Mouse (Mus musculus) midbrain, postnatal 0 days (tissue): ENCODE measurements around the gene Sorbs1. TPM values are rescaled to one million over a fixed set of nuclear protein-coding genes. Genes with fewer than 3 reads are reported as not detected.

Experiments used
- ATAC-seq: fragments of 200-750 bp; cut with Nextera tagmentation; 2 replicates; pipeline ENCODE4 v1.8.0; 2017; ENCODE audit warnings: moderate number of reproducible peaks, mild to moderate bottlenecking, moderate TSS enrichment, moderate library complexity; ENCODE audit not compliant: low FRiP score
- DNase-seq: peaks from one replicate; pipeline ENCODE4 v3.0.0-alpha.2; 2015; ENCODE audit warnings: low spot score
- H3K27ac ChIP-seq: fragments of 300-500 bp; sonication (generic); 2 replicates; pipeline ENCODE4 v1.5.1; 2014; ENCODE audit warnings: low read depth, mild to moderate bottlenecking, low read length, mixed read lengths
- H3K27me3 ChIP-seq: fragments of 300-500 bp; sonication (generic); 2 replicates; pipeline ENCODE4 v1.6.1; 2014; ENCODE audit warnings: low read length, control low read depth, mixed read lengths; ENCODE audit not compliant: insufficient read depth
- H3K36me3 ChIP-seq: fragments of 300-500 bp; sonication (generic); 2 replicates; pipeline ENCODE4 v1.6.1; 2014; ENCODE audit warnings: low read length, control low read depth, mixed read lengths; ENCODE audit not compliant: insufficient read depth
- H3K4me1 ChIP-seq: fragments of 300-500 bp; sonication (generic); 2 replicates; pipeline ENCODE4 v1.6.1; 2014; ENCODE audit warnings: mild to moderate bottlenecking, control low read depth, antibody characterized with exemption, low read length, mixed read lengths; ENCODE audit not compliant: insufficient read depth
- H3K4me2 ChIP-seq: fragments of 300-500 bp; sonication (generic); 2 replicates; pipeline ENCODE4 v1.6.1; 2014; ENCODE audit warnings: low read depth, mild to moderate bottlenecking, low read length, mixed read lengths; ENCODE audit not compliant: poor library complexity, severe bottlenecking
- H3K4me3 ChIP-seq: fragments of 300-500 bp; sonication (generic); 2 replicates; pipeline ENCODE4 v1.5.1; 2014; ENCODE audit warnings: low read depth, mild to moderate bottlenecking, low read length, moderate library complexity
- H3K9ac ChIP-seq: fragments of 300-500 bp; sonication (generic); replicated peaks from 2 replicates; pipeline ENCODE4 v1.6.1; 2014; ENCODE audit warnings: mild to moderate bottlenecking, low read length, moderate library complexity, mixed read lengths; ENCODE audit not compliant: poor library complexity, severe bottlenecking
- H3K9me3 ChIP-seq: fragments of 300-500 bp; sonication (generic); 2 replicates; pipeline ENCODE4 v1.6.1; 2016; ENCODE audit warnings: low read length, control low read depth
- CTCF ChIP-seq: IDR thresholded peaks from 2 replicates; pipeline ENCODE4 v1.5.1; 2016; ENCODE audit warnings: antibody characterized with exemption, mild to moderate bottlenecking
- WGBS: fragments of 180-500 bp; shearing (Covaris S2); extraction: QIAGEN DNeasy Blood & Tissue Kit; methylation state at CpG from one replicate; pipeline ENCODE4 v1.1.7; 2014; 5-methylcytosine and 5-hydroxymethylcytosine counted together
- polyA plus RNA-seq: library from polyadenylated mRNA; unstranded; fragments of >200 nt; fragmentation: Nextera tagmentation; extraction: Ambion mirVana; gene quantifications from 2 replicates; pipeline ENCODE4 v1.2.1, GENCODE M21; 2015
- total RNA-seq: library from RNA; depleted of rRNA; stranded (reverse); fragments of >200 nt; gene quantifications from 2 replicates; pipeline ENCODE4 v1.2.3, GENCODE M21; 2014

The Sorbs1 gene
- total and polyA plus RNA-seq, 2 experiments from 2014 or later, result 53.1 to 60.4 TPM

DNA sequence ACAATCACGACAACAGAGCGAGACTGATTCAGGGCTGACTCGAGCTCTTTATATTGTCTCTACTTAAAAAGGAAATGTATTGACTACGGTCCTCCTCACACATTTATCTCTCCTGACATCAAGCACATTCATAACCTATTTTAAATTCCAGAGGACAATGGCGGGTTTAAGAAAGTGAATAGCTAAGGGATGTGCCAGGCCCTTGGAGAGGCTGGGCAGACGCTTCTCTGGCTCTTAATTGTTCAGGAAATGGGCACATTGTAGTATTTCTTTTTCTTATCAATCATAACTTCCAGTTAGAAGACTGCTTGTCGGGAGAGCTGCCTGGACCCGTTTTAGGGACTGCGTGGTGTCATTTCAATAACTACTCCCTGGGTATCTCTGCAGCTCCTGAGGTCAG is 20.7 kb downstream of the Sorbs1 start:
- 42% methylated on average over 9 of the region's 9 CpGs for WGBS

DNA sequence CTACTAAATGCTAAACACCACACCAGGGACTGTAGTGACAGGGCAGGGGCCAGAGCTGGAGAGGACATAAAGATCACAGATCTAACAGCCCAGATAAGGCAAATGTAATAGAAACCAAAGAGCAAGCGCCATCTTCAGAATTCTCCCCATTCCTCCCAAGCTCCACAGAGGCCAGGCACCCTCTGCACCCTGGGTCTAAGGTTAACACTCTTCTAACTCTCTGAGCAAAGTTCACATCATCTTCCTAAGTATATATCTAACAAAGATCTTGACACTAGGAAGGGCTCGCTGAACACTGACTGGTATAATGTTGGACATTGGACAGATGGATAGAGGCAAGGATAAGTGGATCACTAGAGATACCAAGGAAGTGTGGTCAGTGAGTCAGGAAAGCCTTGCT is 22.1 kb downstream of the Sorbs1 start:
- no peaks in the 10 kb centered on the region for H3K27me3 ChIP-seq
- no peak overlapping the region for H3K4me2 ChIP-seq
- no peaks in the 10 kb centered on the region for H3K36me3 ChIP-seq
- H3K4me3 ChIP-seq, result no peak overlapping the region
- no peak for DNase-seq
- TF ChIP-seq CTCF, result no peak
- H3K9ac ChIP-seq, result no peak overlapping the region
- no peak overlapping the region for H3K27ac ChIP-seq
- no peak for ATAC-seq
- WGBS, result 91% methylated on average over 2 of the region's 2 CpGs
- no peaks in the 10 kb centered on the region for H3K9me3 ChIP-seq
- peaks cover 34% of the 10 kb centered on the region; the same call in 1 of the 2 replicates for H3K4me1 ChIP-seq

More for the DNA sequence above, 20.7 kb downstream of the Sorbs1 start:
- Histone ChIP-seq H3K27ac (no peak overlapping the region), H3K9me3 (no peaks in the 10 kb centered on the region), H3K9ac (no peak overlapping the region), H3K4me3 (no peak overlapping the region), H3K4me2 (no peak overlapping the region), H3K4me1 (peaks cover 34% of the 10 kb centered on the region; the same call in 1 of the 2 replicates), H3K36me3 (no peaks in the 10 kb centered on the region), H3K27me3 (no peaks in the 10 kb centered on the region)
- ATAC-seq, result no peak
- TF ChIP-seq CTCF, result no peak
- no peak for DNase-seq

DNA sequence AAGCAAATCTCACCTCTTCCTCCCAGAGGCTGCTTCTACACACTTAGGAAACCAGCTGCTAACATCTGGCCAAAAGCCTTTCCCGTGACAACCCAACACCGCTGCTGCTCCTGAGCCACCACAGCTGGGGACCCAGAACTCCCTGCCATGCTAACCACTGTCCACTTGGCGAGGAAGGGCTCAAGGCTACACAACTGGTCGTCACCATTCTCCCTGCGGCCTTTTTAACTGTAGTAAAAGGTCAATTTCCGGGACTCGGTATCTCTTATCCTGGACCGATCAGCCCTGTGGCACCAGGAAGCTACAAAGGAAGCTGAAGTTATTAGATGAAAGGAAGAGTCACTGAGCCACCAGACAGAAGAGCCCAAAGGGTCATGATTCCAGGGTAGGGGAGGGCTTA is 22.8 kb downstream of the Sorbs1 start:
- 78% methylated on average over 8 of the region's 8 CpGs for WGBS
- no peak for DNase-seq
- H3K4me1 ChIP-seq, result peaks cover 34% of the 10 kb centered on the region; the same call in 1 of the 2 replicates
- no peak for TF ChIP-seq CTCF
- no peaks in the 10 kb centered on the region for H3K27me3 ChIP-seq
- peak overlapping the region; percentile 26 for H3K27ac ChIP-seq
- H3K36me3 ChIP-seq, result no peaks in the 10 kb centered on the region
- no peak overlapping the region for H3K4me2 ChIP-seq
- H3K9me3 ChIP-seq, result no peaks in the 10 kb centered on the region
- no peak overlapping the region for H3K9ac ChIP-seq
- ATAC-seq, result no peak
- no peak overlapping the region for H3K4me3 ChIP-seq

DNA sequence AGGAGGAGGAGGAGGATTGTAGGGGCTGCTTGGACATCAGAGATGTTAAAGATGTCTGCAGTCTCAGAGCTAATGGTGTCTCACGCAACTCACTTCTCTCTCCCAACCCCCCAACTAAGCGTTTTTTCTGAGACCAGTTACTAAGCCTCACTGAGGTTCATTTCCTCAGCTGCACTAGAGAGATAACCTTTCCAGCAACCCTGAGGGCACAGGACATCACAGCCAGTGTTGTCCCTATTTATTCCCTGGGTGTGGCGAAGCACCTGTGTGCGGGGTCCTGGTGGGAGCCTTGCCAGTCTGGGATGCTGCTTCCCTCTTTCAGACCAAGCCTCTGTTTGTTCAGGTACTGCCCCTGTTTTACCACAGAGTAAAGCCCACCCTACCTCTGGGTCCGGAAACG is 23.9 kb downstream of the Sorbs1 start:
- TF ChIP-seq CTCF, result no peak
- H3K36me3 ChIP-seq, result no peaks in the 10 kb centered on the region
- H3K9me3 ChIP-seq, result no peaks in the 10 kb centered on the region
- ATAC-seq (no peak), DNase-seq (no peak)
- H3K27me3 ChIP-seq, result no peaks in the 10 kb centered on the region
- WGBS, result 61% methylated on average over 6 of the region's 6 CpGs
- no peak overlapping the region for H3K4me2 ChIP-seq
- H3K9ac ChIP-seq, result no peak overlapping the region
- no peak overlapping the region for H3K4me3 ChIP-seq
- no peak overlapping the region for H3K27ac ChIP-seq
- H3K4me1 ChIP-seq, result peaks cover 31% of the 10 kb centered on the region; the same call in 1 of the 2 replicates

DNA sequence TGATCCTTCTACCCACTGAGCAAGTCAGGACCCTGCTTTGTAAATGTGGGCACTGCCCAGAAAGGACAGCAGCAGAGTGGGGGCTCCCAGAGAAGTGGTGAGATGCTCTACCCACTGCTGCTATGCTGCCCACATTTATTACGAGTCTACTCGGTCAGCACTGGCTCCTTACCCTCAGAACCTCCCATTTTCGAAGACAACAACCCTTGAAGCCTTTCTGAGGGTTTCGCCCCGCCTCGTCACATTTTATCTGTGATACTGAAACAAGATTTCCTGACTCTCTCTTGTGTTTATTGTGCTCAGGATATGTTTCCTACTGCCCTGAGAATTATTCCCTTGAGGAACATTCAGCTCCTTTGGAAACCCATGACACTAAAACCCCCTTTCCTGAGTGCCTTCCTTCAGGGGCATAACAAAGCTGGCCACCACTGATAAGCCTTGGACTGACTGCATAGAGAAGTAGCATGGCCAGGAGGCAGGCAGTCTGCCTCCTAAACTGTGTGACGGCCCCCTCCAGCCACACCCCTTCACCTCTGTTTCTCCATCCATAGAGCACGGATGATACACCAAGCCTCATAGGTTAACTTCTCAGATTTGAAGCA is 24.6 kb downstream of the Sorbs1 start:
- 56% methylated on average over 8 of the region's 8 CpGs for WGBS
- H3K4me2 ChIP-seq, result no peak overlapping the region
- H3K4me1 ChIP-seq, result peaks cover 31% of the 10 kb centered on the region; the same call in 1 of the 2 replicates
- no peaks in the 10 kb centered on the region for H3K27me3 ChIP-seq
- H3K27ac ChIP-seq, result peak overlapping the region; percentile 18; the same call in 1 of the 2 replicates
- no peaks in the 10 kb centered on the region for H3K9me3 ChIP-seq
- no peak overlapping the region for H3K9ac ChIP-seq
- no peak for TF ChIP-seq CTCF
- no peak for ATAC-seq
- no peak overlapping the region for H3K4me3 ChIP-seq
- DNase-seq, result no peak
- no peaks in the 10 kb centered on the region for H3K36me3 ChIP-seq

DNA sequence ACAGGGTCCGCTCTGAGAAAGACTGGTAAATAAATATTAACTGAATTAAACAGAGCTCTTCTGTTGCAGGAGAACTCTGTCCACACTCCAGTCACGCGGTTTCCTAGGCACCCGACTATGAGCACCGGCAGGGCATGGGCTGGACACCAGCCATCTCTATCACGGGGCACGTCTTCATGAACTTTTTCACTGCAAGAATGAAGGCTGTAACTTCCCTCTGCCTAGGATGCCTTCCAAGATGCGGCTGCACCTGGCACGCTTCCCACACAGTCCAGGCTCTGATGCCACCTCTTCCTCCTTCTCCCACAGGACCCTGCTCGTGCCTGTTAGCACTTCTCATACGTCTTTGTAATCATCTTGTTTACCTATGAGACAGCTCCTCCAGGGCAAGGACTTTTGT is 26.0 kb downstream of the Sorbs1 start:
- H3K9ac ChIP-seq, result no peak overlapping the region
- H3K4me2 ChIP-seq, result no peak overlapping the region
- no peaks in the 10 kb centered on the region for H3K27me3 ChIP-seq
- no peak overlapping the region for H3K4me3 ChIP-seq
- WGBS, result 51% methylated on average over 11 of the region's 11 CpGs
- H3K9me3 ChIP-seq, result no peaks in the 10 kb centered on the region
- no peaks in the 10 kb centered on the region for H3K36me3 ChIP-seq
- peak; percentile 57 for DNase-seq
- no peak for TF ChIP-seq CTCF
- ATAC-seq, result 0 out of 2 replicates have a peak, but pooled peaks have one; percentile 41
- no peak overlapping the region for H3K27ac ChIP-seq
- H3K4me1 ChIP-seq, result peaks cover 27% of the 10 kb centered on the region; the same call in 1 of the 2 replicates
